Mouse (Mus musculus) T-cell, adult 2 months (primary cell): Measurements from ENCODE around the gene Ppp1r12a.
A peak's percentile ranks its signal among the peaks of the same experiment; 100 is the strongest.

Experiments used
- DNase-seq: peaks from one replicate; pipeline ENCODE4 v3.0.0; 2022; ENCODE audit warnings: low spot score

Ppp1r12a gene

GRCm38 (mm10) chr10:108291688-108292471, 129.9 kb downstream of the Ppp1r12a start:
- DNase-seq: no peak

- no peak for DNase-seq
Observed at GRCm38 (mm10) chr10:108292651-108293050, 130.7 kb downstream of the Ppp1r12a start.

- no peak for DNase-seq
Observed at GRCm38 (mm10) chr10:108293620-108294195, 131.7 kb downstream of the Ppp1r12a start.

- no peak for DNase-seq
Observed at GRCm38 (mm10) chr10:108294766-108295165, 132.8 kb downstream of the Ppp1r12a start.

GRCm38 (mm10) chr10:108296446-108296845, 134.5 kb downstream of the Ppp1r12a start:
- no peak for DNase-seq

GRCm38 (mm10) chr10:108298261-108298660, 136.3 kb downstream of the Ppp1r12a start:
- no peak for DNase-seq

- DNase-seq: no peak
Observed at GRCm38 (mm10) chr10:108298841-108299545, 137.0 kb downstream of the Ppp1r12a start.

- no peak for DNase-seq
Observed at GRCm38 (mm10) chr10:108299828-108300227, 137.8 kb downstream of the Ppp1r12a start.

- peak; percentile 66 for DNase-seq
Observed at GRCm38 (mm10) chr10:108300843-108301242, 138.8 kb downstream of the Ppp1r12a start.

GRCm38 (mm10) chr10:108307772-108308171, 145.8 kb downstream of the Ppp1r12a start:
- DNase-seq: no peak

GRCm38 (mm10) chr10:108310195-108310594, 148.2 kb downstream of the Ppp1r12a start:
- no peak for DNase-seq

- no peak for DNase-seq
Observed at GRCm38 (mm10) chr10:108311396-108311795, 149.4 kb downstream of the Ppp1r12a start.

- no peak for DNase-seq
Observed at GRCm38 (mm10) chr10:108313845-108314244, 151.9 kb downstream of the Ppp1r12a start.

- no peak for DNase-seq
Observed at GRCm38 (mm10) chr10:108314396-108314795, 152.4 kb downstream of the Ppp1r12a start.

- no peak for DNase-seq
Observed at GRCm38 (mm10) chr10:108315236-108315635, 153.2 kb downstream of the Ppp1r12a start.

GRCm38 (mm10) chr10:108328356-108328755, 166.4 kb downstream of the Ppp1r12a start:
- no peak for DNase-seq

- no peak for DNase-seq
Observed at GRCm38 (mm10) chr10:108328983-108329382, 167.0 kb downstream of the Ppp1r12a start.

- DNase-seq: no peak
Observed at GRCm38 (mm10) chr10:108329771-108330170, 167.8 kb downstream of the Ppp1r12a start.

- no peak for DNase-seq
Observed at GRCm38 (mm10) chr10:108330964-108331363, 169.0 kb downstream of the Ppp1r12a start.

GRCm38 (mm10) chr10:108331784-108332561, 170.0 kb downstream of the Ppp1r12a start, which contains the start of gene Pawr:
Gene Pawr, plus strand, starts transcription at chr10:108332121.
- DNase-seq: no peak

- no peak for DNase-seq
Observed at GRCm38 (mm10) chr10:108332571-108333541, 170.9 kb downstream of the Ppp1r12a start.
